Mouse (Mus musculus): ENCODE data around the gene Ifnl3. TPM values are rescaled to one million over a fixed set of nuclear protein-coding genes. Genes with fewer than 3 reads are reported as not detected.
A peak's percentile ranks its signal among the peaks of the same experiment; 100 is the strongest.

Gene Ifnl3
- polyA plus RNA-seq, 1 experiment from 2014 or later: not detected

DNA sequence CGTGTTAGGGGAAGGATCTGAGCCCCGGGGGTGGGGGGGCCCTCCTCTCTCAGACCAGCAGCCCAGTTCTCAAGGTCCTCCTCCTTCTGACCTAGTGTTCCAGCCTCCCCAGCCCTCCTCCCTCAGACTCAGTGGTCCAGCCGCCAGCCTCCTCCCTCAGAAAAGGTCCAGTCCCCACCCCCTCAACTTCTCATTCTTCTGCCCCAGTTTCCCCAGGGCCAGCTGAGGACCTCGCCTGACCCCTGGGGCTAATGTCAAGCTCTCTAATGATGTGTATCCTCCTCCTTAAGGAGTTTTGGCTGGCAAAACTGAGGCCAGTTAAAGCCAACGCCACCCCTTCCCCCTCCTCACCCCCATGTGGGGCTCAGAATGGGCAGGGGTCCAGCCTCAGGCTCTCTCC is 24.5 kb downstream of the Ifnl3 start, which contains the start of gene Nccrp1:
TSS of gene Nccrp1 (minus strand) at position 101 of the 400 bp plus-strand sequence.
- peaks cover 17% of the 10 kb centered on the region; the same call in 1 of the 2 replicates for H3K4me1 ChIP-seq (replicated peaks)
- H3K36me3 ChIP-seq (replicated peaks): no peaks in the 10 kb centered on the region
- no peaks in the 10 kb centered on the region for H3K9me3 ChIP-seq (replicated peaks)
- no peak within 1 kb of the TSS for H3K27ac ChIP-seq (replicated peaks)
- no peak within 1 kb of the TSS for H3K9ac ChIP-seq
- 0 out of 2 replicates have a peak within 1 kb of the TSS, but pooled peaks have one; percentile 8 for H3K4me3 ChIP-seq (replicated peaks)
- H3K27me3 ChIP-seq: peaks cover 61% of the 10 kb centered on the region
- peak within 1 kb of the TSS; percentile 38 for H3K4me2 ChIP-seq
- WGBS (ENCODE audit: insufficient replicate concordance): 5% methylated on average over 5 of the region's 5 CpGs
- ATAC-seq (ENCODE audit: insufficient read depth): no peak

- WGBS (ENCODE audit: insufficient replicate concordance): 16% methylated on average over 7 of the region's 7 CpGs
- Histone ChIP-seq H3K27ac (replicated peaks) (no peak overlapping the region), H3K4me1 (replicated peaks) (peaks cover 17% of the 10 kb centered on the region; the same call in 1 of the 2 replicates), H3K9me3 (replicated peaks) (no peaks in the 10 kb centered on the region), H3K4me2 (peak overlapping the region; percentile 38), H3K27me3 (peaks cover 61% of the 10 kb centered on the region), H3K4me3 (replicated peaks) (no peak overlapping the region), H3K9ac (no peak overlapping the region), H3K36me3 (replicated peaks) (no peaks in the 10 kb centered on the region)
- ATAC-seq (ENCODE audit: insufficient read depth): no peak
Observed at GRCm38 (mm10) chr7:28547628-28548027, 25.0 kb downstream of the Ifnl3 start.

GRCm38 (mm10) chr7:28553076-28553475 is 30.4 kb downstream of the Ifnl3 start:
- Histone ChIP-seq H3K36me3 (replicated peaks) (0 out of 2 replicates have a peak, but pooled peaks cover 4% of the 10 kb centered on the region), H3K9me3 (replicated peaks) (no peaks in the 10 kb centered on the region), H3K27me3 (peaks cover 6% of the 10 kb centered on the region), H3K4me1 (replicated peaks) (peaks cover 4% of the 10 kb centered on the region), H3K27ac (replicated peaks) (no peak overlapping the region), H3K4me2 (no peak overlapping the region), H3K9ac (no peak overlapping the region), H3K4me3 (replicated peaks) (no peak overlapping the region)
- no peak for ATAC-seq (ENCODE audit: insufficient read depth)
- 71% methylated on average over 6 of the region's 6 CpGs for WGBS (ENCODE audit: insufficient replicate concordance)

DNA sequence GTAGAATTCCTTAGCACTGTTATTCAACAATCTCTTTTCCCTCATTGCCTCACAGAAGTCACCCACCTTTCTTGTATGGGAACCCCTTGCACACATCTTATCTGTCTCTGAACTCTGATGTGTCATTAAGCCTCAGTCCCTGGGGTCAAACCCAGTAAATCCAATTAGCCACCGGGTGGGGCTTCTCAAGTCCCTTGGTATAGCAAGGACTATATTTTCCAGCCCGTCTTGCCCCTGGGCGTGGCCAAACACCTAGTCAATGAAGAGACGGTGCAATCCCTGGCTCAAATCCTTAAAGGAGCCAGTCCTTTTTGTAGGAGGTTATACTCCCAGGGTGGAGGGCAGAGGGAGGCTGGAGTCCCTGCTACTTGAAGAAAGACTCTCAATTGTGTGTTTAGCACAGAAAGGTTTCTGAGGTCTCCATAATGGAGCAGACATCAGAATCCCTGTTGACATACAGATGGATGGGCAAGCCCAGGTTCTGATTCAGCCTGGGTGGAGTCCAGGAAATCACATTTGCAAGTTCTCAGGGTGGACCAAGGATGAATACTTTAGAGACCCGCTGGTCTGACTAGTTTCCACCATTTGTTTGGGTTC is 33.4 kb downstream of the Ifnl3 start:
- no peak for ATAC-seq (ENCODE audit: insufficient read depth)
- H3K4me3 ChIP-seq (replicated peaks): no peak overlapping the region
- no peaks in the 10 kb centered on the region for H3K27me3 ChIP-seq
- peaks cover 11% of the 10 kb centered on the region for H3K4me1 ChIP-seq (replicated peaks)
- peaks cover 31% of the 10 kb centered on the region for H3K36me3 ChIP-seq (replicated peaks)
- WGBS (ENCODE audit: insufficient replicate concordance): 27% methylated on average over 5 of the region's 5 CpGs
- no peaks in the 10 kb centered on the region for H3K9me3 ChIP-seq (replicated peaks)
- H3K27ac ChIP-seq (replicated peaks): no peak overlapping the region
- no peak overlapping the region for H3K4me2 ChIP-seq
- H3K9ac ChIP-seq: no peak overlapping the region

DNA sequence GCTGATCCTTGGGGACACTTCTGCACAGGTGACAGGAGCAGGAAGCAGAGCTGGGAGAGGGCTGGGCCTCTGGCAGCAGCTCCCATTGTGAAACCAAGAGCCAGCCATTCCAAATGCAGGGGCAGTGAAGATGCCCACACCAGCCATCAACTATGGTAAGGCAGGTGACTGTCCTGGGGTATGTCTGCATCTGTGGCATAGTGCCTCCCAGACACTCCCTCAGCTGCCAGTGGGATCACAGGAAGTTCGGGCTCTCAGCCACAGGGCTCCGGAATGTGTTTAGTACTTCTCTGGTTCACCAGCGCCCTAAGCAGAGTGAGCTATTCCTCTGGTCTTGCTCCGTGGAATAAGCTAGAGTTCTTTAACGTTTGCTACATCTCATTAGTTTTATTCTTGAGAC is 34.4 kb downstream of the Ifnl3 start:
- Histone ChIP-seq H3K36me3 (replicated peaks) (peaks cover 38% of the 10 kb centered on the region), H3K9me3 (replicated peaks) (no peaks in the 10 kb centered on the region), H3K27ac (replicated peaks) (no peak overlapping the region), H3K9ac (no peak overlapping the region), H3K4me1 (replicated peaks) (peaks cover 11% of the 10 kb centered on the region), H3K4me3 (replicated peaks) (no peak overlapping the region), H3K4me2 (no peak overlapping the region), H3K27me3 (no peaks in the 10 kb centered on the region)
- WGBS (ENCODE audit: insufficient replicate concordance): 56% methylated on average over 5 of the region's 5 CpGs
- no peak for ATAC-seq (ENCODE audit: insufficient read depth)

DNA sequence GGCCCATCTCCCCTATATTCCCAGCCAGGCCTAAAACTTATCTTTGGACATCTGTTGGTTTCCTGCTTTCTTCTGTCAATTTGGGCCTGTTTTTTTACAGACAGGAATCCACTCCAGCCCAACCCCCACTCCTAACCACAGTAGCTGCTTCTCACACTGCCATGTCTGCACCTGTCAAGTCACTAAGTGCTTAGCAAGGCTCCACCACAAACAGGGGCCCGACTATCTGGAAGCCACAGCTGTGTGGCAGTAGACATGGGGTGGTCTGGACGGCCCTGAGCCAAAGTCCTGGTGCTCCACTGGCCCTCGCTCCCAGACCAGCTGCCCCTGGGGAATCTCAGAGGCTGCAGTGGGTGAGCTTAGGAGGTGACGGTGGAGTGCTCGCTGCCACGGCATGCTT is 35.1 kb downstream of the Ifnl3 start:
- no peak for ATAC-seq (ENCODE audit: insufficient read depth)
- H3K4me1 ChIP-seq (replicated peaks): peaks cover 11% of the 10 kb centered on the region
- no peak overlapping the region for H3K9ac ChIP-seq
- H3K9me3 ChIP-seq (replicated peaks): no peaks in the 10 kb centered on the region
- H3K36me3 ChIP-seq (replicated peaks): peaks cover 45% of the 10 kb centered on the region
- H3K27me3 ChIP-seq: no peaks in the 10 kb centered on the region
- WGBS (ENCODE audit: insufficient replicate concordance): 27% methylated on average over 6 of the region's 6 CpGs
- H3K27ac ChIP-seq (replicated peaks): no peak overlapping the region
- H3K4me3 ChIP-seq (replicated peaks): no peak overlapping the region
- no peak overlapping the region for H3K4me2 ChIP-seq

DNA sequence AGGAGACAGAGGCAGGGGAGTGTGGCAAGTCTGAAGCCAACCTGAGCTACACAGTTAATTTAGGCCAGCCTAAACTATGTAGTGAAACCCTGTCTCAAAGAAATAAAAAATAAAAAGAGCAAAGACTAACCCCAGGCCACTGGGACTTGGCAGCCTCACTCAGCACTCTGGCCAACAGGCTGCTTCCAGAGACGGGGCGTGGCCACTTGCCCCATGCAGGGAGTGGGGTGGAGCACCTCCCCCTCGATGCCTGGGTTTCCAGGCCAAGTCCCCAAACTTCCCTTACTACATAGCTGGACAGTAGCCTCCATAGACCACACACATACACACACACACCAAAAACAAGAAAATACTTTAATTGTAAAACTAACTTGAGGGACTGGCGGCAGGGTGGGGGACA is 35.9 kb downstream of the Ifnl3 start:
- no peak for ATAC-seq (ENCODE audit: insufficient read depth)
- 50% methylated on average over 4 of the region's 4 CpGs for WGBS (ENCODE audit: insufficient replicate concordance)
- H3K27ac ChIP-seq (replicated peaks): no peak overlapping the region

GRCm38 (mm10) chr7:28560856-28561255 is 38.2 kb downstream of the Ifnl3 start:
- Histone ChIP-seq H3K4me3 (replicated peaks) (no peak overlapping the region), H3K36me3 (replicated peaks) (peaks cover 76% of the 10 kb centered on the region), H3K9ac (no peak overlapping the region), H3K4me1 (replicated peaks) (peaks cover 11% of the 10 kb centered on the region), H3K4me2 (no peak overlapping the region), H3K9me3 (replicated peaks) (no peaks in the 10 kb centered on the region), H3K27ac (replicated peaks) (no peak overlapping the region), H3K27me3 (no peaks in the 10 kb centered on the region)
- no peak for ATAC-seq (ENCODE audit: insufficient read depth)
- WGBS (ENCODE audit: insufficient replicate concordance): 81% methylated on average over 10 of the region's 10 CpGs

More for the DNA sequence above, 35.9 kb downstream of the Ifnl3 start:
- Histone ChIP-seq H3K9ac (no peak overlapping the region), H3K36me3 (replicated peaks) (peaks cover 52% of the 10 kb centered on the region), H3K9me3 (replicated peaks) (no peaks in the 10 kb centered on the region), H3K4me3 (replicated peaks) (no peak overlapping the region), H3K4me1 (replicated peaks) (peaks cover 11% of the 10 kb centered on the region), H3K27me3 (no peaks in the 10 kb centered on the region), H3K4me2 (no peak overlapping the region)

GRCm38 (mm10) chr7:28561967-28562366 is 39.3 kb downstream of the Ifnl3 start:
- no peak for ATAC-seq (ENCODE audit: insufficient read depth)
- Histone ChIP-seq H3K27me3 (no peaks in the 10 kb centered on the region), H3K27ac (replicated peaks) (no peak overlapping the region), H3K4me3 (replicated peaks) (no peak overlapping the region), H3K9ac (no peak overlapping the region), H3K4me2 (no peak overlapping the region), H3K9me3 (replicated peaks) (no peaks in the 10 kb centered on the region), H3K4me1 (replicated peaks) (peaks cover 11% of the 10 kb centered on the region), H3K36me3 (replicated peaks) (peaks cover 87% of the 10 kb centered on the region)
- 84% methylated on average over 11 of the region's 11 CpGs for WGBS (ENCODE audit: insufficient replicate concordance)

GRCm38 (mm10) chr7:28562371-28562770 is 39.7 kb downstream of the Ifnl3 start:
- Histone ChIP-seq H3K9ac (no peak overlapping the region), H3K4me3 (replicated peaks) (no peak overlapping the region), H3K4me2 (no peak overlapping the region), H3K4me1 (replicated peaks) (peaks cover 11% of the 10 kb centered on the region), H3K36me3 (replicated peaks) (peaks cover 91% of the 10 kb centered on the region), H3K27ac (replicated peaks) (no peak overlapping the region), H3K27me3 (no peaks in the 10 kb centered on the region), H3K9me3 (replicated peaks) (no peaks in the 10 kb centered on the region)
- 83% methylated on average over 13 of the region's 13 CpGs for WGBS (ENCODE audit: insufficient replicate concordance)
- no peak for ATAC-seq (ENCODE audit: insufficient read depth)

DNA sequence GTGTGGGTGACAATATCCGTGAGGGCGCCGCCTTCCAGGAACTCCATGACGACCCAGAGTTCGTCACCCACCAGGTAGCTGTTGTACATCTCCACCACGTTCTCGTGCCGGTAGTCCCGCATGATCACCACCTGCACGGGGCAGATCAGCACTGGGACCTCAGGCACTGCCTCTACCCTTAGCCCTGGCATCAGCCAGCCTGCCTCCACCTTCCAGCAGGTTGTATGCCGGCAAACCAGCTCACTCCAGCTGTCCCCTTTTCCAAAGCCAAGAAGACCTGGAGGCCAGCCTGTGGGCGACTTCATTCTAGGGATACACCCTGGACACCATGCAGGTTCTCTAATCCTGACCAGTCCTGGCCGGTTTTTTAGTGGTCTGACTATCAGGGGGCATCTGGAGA is 40.3 kb downstream of the Ifnl3 start:
- Histone ChIP-seq H3K4me1 (replicated peaks) (peaks cover 9% of the 10 kb centered on the region), H3K4me3 (replicated peaks) (no peak overlapping the region), H3K27ac (replicated peaks) (no peak overlapping the region), H3K36me3 (replicated peaks) (peaks cover 94% of the 10 kb centered on the region), H3K9me3 (replicated peaks) (no peaks in the 10 kb centered on the region), H3K27me3 (no peaks in the 10 kb centered on the region), H3K9ac (no peak overlapping the region), H3K4me2 (no peak overlapping the region)
- 91% methylated on average over 13 of the region's 13 CpGs for WGBS (ENCODE audit: insufficient replicate concordance)
- no peak for ATAC-seq (ENCODE audit: insufficient read depth)

GRCm38 (mm10) chr7:28565407-28565806 is 42.8 kb downstream of the Ifnl3 start:
- H3K36me3 ChIP-seq (replicated peaks): peaks cover 92% of the 10 kb centered on the region
- no peak overlapping the region for H3K4me3 ChIP-seq (replicated peaks)
- WGBS (ENCODE audit: insufficient replicate concordance): 67% methylated on average over 5 of the region's 5 CpGs
- no peak overlapping the region for H3K27ac ChIP-seq (replicated peaks)
- H3K27me3 ChIP-seq: no peaks in the 10 kb centered on the region
- H3K9ac ChIP-seq: no peak overlapping the region
- H3K4me2 ChIP-seq: no peak overlapping the region
- ATAC-seq (ENCODE audit: insufficient read depth): no peak
- H3K4me1 ChIP-seq (replicated peaks): peaks cover 11% of the 10 kb centered on the region
- no peaks in the 10 kb centered on the region for H3K9me3 ChIP-seq (replicated peaks)

Measured in liver, embryonic 15.5 days (tissue).